Mouse (Mus musculus): ENCODE measurements around the gene Slc22a15. TPM values are rescaled to one million over a fixed set of nuclear protein-coding genes. Genes with fewer than 3 reads are reported as not detected.
"Not testable (repeated sequence)": the region's sequence is repeated elsewhere in the genome, so short reads cannot be mapped to it uniquely, and the experiment has no call there.

Slc22a15 gene
- polyA plus RNA-seq, 1 experiment: 11.6 TPM

DNA sequence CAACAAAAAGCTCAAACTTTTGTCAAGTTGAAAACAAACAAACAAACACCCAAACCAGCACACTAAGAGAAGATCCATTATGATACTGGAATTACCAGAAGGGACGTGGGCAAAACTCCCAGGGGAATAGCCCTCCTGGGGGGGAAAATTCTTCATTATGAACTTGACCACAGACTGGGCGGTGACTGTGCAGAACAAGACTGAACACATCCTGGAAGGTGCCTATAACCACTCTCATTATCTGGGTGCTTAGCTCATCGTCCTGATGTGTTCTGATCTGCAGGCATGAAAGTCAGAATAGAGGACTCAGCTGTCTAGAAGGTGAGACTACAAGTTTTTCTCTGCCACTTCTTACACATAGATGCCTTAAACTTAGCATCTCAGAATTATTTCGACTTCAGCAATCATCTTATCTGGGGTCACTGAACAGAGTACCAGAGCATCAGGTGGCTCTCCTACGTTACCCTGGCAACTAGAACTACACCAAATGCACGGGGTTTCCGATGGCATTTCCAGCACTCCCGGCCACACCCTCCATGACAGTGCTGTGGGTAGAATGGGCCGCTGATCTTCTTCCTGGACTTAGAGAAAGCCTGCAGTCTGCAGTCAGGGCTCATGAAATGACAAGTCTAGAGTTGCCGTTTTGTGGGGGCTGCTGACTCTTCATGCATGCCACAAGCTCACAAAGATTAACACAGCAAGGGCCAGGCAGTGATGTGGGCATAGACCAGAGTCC, 94.2 kb downstream of the Slc22a15 start:
- Histone ChIP-seq H3K4me1 (ENCODE audit: control insufficient read depth, insufficient read depth, low read length) (no peaks in the 10 kb centered on the region), H3K4me3 (replicated peaks; ENCODE audit: extremely low read depth, low read depth, low read length) (no peak overlapping the region)
- no peak for DNase-seq
- 75% methylated on average over 10 of the region's 10 CpGs for WGBS
- no peak for TF ChIP-seq CTCF (IDR thresholded peaks at IDR 0.05; ENCODE audit: insufficient read depth, low read length)
- no peak for TF ChIP-seq POLR2A (IDR thresholded peaks at IDR 0.05; ENCODE audit: borderline replicate concordance, extremely low read depth, low read depth, low read length)

DNA sequence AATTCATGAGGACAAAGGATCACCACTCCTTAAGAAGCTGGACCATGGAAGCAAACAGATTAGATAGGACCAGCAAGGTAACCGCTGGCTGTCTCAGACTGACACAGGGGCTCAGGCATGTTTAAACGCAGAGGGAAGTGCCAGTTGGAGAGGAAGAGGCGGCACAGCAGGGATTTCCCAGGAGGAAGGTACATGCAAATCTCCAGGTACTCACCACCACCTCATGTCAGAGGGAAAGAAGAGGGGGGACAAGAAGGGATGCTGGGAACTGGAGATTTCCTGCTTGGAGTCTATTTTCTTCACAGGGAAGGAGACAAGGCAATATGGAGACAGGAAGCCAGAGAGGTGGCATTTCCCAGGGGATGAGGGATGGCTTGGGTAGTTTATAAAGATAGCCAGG, 95.7 kb downstream of the Slc22a15 start:
- no peak for DNase-seq
- H3K4me3 ChIP-seq (replicated peaks; ENCODE audit: extremely low read depth, low read depth, low read length): no peak overlapping the region
- 50% methylated on average over 3 of the region's 3 CpGs for WGBS
- TF ChIP-seq CTCF (IDR thresholded peaks at IDR 0.05; ENCODE audit: insufficient read depth, low read length): no peak
- no peak for TF ChIP-seq POLR2A (IDR thresholded peaks at IDR 0.05; ENCODE audit: borderline replicate concordance, extremely low read depth, low read depth, low read length)
- no peaks in the 10 kb centered on the region for H3K4me1 ChIP-seq (ENCODE audit: control insufficient read depth, insufficient read depth, low read length)

DNA sequence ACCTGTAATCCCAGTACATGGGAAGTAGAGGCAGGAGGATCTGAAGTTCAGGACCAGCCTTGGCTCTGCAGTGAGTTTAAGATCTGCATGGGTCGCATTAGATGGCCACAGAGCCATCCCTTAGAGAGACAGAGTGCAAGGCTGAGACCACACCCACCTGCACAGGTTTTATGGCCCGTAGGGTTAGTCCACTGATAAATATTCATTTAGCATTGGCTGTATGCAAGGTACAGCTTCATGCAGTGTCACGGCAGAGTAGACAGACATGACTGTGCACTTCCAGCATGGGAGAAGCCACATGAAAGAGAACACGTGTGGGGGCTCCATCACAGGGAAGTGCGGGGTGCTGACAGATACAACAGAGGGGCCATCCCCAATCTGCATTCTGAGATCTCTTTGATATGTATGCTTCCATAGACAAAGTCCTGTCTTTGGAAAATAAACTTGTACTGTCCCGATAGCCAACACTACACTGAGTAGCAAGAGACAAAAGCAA, 97.0 kb downstream of the Slc22a15 start:
- DNase-seq: no peak
- WGBS: 79% methylated on average over 6 of the region's 6 CpGs
- Histone ChIP-seq H3K4me3 (replicated peaks; ENCODE audit: extremely low read depth, low read depth, low read length) (no peak overlapping the region), H3K4me1 (ENCODE audit: control insufficient read depth, insufficient read depth, low read length) (no peaks in the 10 kb centered on the region)
- TF ChIP-seq CTCF (IDR thresholded peaks at IDR 0.05; ENCODE audit: insufficient read depth, low read length) (no peak), POLR2A (IDR thresholded peaks at IDR 0.05; ENCODE audit: borderline replicate concordance, extremely low read depth, low read depth, low read length) (no peak)

DNA sequence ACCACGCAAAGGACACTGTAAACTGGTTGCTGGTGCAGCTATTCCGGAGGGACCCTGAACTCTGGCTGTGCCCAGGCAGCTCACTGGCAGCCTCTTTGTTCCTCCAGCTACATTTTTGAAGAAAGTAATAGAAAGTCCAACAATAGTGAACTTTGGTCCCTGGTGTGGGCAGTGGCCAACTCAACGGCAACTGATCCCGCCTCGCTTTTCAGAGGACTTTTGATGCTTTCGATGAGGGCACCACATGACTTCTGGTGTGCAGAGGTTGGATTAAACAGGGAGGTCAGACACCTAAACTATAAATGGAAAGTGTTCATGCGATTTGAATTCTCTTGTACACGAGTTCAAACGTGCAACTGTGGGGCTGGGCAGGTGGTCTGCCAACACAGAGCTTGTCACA, 99.9 kb downstream of the Slc22a15 start:
- Histone ChIP-seq H3K4me3 (replicated peaks; ENCODE audit: extremely low read depth, low read depth, low read length) (no peak overlapping the region), H3K4me1 (ENCODE audit: control insufficient read depth, insufficient read depth, low read length) (no peaks in the 10 kb centered on the region)
- 83% methylated on average over 9 of the region's 9 CpGs for WGBS
- no peak for TF ChIP-seq POLR2A (IDR thresholded peaks at IDR 0.05; ENCODE audit: borderline replicate concordance, extremely low read depth, low read depth, low read length)
- TF ChIP-seq CTCF (IDR thresholded peaks at IDR 0.05; ENCODE audit: insufficient read depth, low read length): no peak
- DNase-seq: no peak

DNA sequence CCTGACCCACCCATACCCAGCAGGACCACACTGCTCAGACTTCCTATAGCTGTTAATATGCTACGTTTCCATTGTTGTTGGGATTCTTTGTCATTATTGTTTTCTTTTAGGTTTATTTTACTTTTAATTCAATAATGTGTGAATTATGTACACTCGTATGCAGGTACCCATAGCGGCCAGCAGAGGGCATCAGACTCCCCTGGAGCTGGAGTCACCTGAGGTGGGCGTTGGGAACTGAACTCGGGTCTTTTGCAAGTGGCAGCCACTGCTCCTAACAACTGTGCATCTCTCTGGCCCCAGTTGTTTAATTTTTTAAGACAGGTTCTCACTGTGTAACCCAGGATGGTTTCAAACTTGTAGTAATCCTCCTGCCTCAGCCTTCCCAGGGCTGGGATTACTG, 102.2 kb downstream of the Slc22a15 start:
- no peaks in the 10 kb centered on the region for H3K4me1 ChIP-seq (ENCODE audit: control insufficient read depth, insufficient read depth, low read length)
- no peak for TF ChIP-seq POLR2A (IDR thresholded peaks at IDR 0.05; ENCODE audit: borderline replicate concordance, extremely low read depth, low read depth, low read length)
- TF ChIP-seq CTCF (IDR thresholded peaks at IDR 0.05; ENCODE audit: insufficient read depth, low read length): 0 out of 2 replicates have a peak, but pooled peaks have one; percentile 3
- no peak for DNase-seq
- WGBS: 74% methylated on average over 5 of the region's 5 CpGs
- no peak overlapping the region for H3K4me3 ChIP-seq (replicated peaks; ENCODE audit: extremely low read depth, low read depth, low read length)

DNA sequence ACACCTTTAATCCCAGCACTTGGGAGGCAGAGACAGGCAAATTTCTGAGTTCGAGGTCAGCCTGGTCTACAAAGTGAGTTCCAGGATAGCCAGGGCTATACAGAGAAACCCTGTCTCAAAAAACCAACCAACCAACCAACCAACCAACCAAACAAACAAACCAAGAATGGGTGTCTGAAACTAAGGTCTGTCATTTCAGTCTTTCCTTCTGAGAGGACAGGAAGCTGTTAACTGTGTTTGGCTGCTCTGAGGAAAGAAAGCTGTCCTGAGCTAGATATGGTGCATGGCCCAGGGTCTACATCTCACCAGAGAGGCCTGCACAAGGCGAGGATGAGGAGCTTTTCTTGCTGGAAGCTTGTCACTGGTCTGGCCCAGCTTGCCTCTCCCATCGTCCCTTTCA, 103.5 kb downstream of the Slc22a15 start:
- WGBS: 84% methylated on average over 3 of the region's 3 CpGs
- DNase-seq; H3K4me1 ChIP-seq (ENCODE audit: control insufficient read depth, insufficient read depth, low read length); H3K4me3 ChIP-seq (replicated peaks; ENCODE audit: extremely low read depth, low read depth, low read length): not testable (repeated sequence)

DNA sequence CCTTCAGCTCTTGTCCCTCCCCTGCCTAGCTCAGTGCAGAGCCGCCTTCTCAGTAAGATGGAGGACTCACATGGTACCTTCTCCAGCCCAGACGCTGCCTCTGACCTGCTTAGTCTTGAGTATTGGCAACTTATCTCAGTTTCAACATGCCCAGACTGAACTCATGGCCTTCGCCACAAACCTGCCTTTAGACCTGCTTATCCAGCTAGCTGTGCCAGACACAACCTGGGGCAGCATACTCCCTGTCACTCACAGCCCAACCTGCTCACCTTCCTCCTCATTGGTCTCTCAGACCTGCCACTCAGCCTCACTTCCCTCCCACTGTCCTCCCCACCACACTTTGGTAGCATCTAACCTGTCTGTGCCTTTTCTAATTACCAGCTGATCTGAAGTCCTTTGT, 108.2 kb downstream of the Slc22a15 start:
- TF ChIP-seq CTCF (IDR thresholded peaks at IDR 0.05; ENCODE audit: insufficient read depth, low read length) (no peak), POLR2A (IDR thresholded peaks at IDR 0.05; ENCODE audit: borderline replicate concordance, extremely low read depth, low read depth, low read length) (no peak)
- Histone ChIP-seq H3K4me1 (ENCODE audit: control insufficient read depth, insufficient read depth, low read length) (no peaks in the 10 kb centered on the region), H3K4me3 (replicated peaks; ENCODE audit: extremely low read depth, low read depth, low read length) (no peak overlapping the region)
- WGBS: 86% methylated on average over 3 of the region's 3 CpGs
- DNase-seq: no peak

DNA sequence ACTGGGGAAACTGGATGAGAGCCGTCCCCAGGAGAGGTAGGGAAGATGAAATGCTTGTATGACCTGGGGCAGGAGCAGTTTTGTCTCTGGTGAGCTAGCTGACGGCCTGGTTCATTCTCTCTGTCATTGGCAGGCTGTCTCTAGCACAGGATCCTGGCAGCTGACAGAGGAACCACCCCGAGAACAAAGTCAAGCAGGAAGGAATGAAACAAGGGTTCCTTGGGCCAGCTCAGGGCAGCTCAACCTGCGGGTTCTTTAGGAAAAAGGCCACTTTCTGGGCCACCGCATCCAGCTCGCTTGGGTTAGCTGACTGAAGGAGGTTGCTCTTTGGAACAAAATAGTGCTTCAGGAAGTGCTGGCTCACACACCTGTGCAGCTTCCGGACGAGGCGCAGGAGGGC, 109.5 kb downstream of the Slc22a15 start:
- Histone ChIP-seq H3K4me1 (ENCODE audit: control insufficient read depth, insufficient read depth, low read length) (no peaks in the 10 kb centered on the region), H3K4me3 (replicated peaks; ENCODE audit: extremely low read depth, low read depth, low read length) (no peak overlapping the region)
- DNase-seq: no peak
- TF ChIP-seq POLR2A (IDR thresholded peaks at IDR 0.05; ENCODE audit: borderline replicate concordance, extremely low read depth, low read depth, low read length): no peak
- 80% methylated on average over 9 of the region's 9 CpGs for WGBS

DNA sequence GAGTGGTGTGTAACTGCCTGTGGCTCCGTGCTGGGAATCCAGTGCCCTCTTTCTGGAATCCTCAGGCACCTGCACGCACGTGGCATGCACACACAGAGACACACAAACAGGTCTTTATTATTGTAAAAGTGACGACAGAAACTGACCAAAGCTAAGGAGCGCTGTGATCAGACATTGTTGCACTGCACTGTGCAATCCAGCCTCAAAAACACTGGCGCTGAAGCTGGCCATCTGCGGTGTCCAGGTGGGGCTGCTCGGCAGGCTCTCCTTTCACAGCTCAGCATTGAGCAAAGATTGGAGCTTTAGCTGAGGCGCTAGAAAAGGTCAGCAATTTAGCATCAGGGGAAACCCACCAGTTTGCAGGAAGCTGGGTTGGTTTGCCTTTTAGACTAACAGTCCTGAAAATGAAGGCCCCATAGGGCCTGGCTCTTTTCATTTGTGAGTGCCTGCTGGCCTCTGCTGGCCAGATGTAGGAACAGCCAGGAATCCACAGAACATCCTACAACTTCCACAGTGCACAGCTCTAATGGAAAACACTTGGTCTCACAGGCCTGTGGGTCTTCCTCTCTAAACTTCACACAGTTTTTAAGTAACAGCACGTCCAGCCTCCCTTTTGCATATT, 111.8 kb downstream of the Slc22a15 start:
- WGBS: 67% methylated on average over 10 of the region's 10 CpGs
- H3K4me1 ChIP-seq (ENCODE audit: control insufficient read depth, insufficient read depth, low read length): peaks cover 3% of the 10 kb centered on the region; the same call in 1 of the 2 replicates
- H3K4me3 ChIP-seq (replicated peaks; ENCODE audit: extremely low read depth, low read depth, low read length): no peak overlapping the region
- TF ChIP-seq CTCF (IDR thresholded peaks at IDR 0.05; ENCODE audit: insufficient read depth, low read length) (peak; percentile 90), POLR2A (IDR thresholded peaks at IDR 0.05; ENCODE audit: borderline replicate concordance, extremely low read depth, low read depth, low read length) (no peak)
- peak; percentile 63 for DNase-seq

DNA sequence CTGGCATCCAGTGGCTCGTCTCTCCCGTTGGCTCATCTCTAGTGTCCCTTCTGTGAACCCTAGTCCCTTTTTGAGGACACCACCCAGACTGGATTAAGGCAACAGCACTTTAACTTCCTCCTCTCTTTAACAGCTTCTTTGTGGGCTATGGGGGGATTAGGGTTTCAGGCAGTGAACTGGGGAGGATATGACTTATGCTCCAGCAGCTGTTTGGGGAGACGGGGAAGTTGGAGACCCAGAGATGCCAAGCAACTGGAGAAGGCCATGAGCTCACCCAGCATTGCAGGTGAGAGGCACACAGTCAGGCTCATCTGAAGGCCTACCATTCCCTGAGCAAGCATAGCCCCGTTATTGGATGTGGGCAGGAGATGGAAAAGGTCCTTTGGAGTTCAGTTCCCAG, 112.3 kb downstream of the Slc22a15 start:
- TF ChIP-seq POLR2A (IDR thresholded peaks at IDR 0.05; ENCODE audit: borderline replicate concordance, extremely low read depth, low read depth, low read length): no peak
- TF ChIP-seq CTCF (IDR thresholded peaks at IDR 0.05; ENCODE audit: insufficient read depth, low read length): no peak
- peaks cover 7% of the 10 kb centered on the region; the same call in 1 of the 2 replicates for H3K4me1 ChIP-seq (ENCODE audit: control insufficient read depth, insufficient read depth, low read length)
- no peak overlapping the region for H3K4me3 ChIP-seq (replicated peaks; ENCODE audit: extremely low read depth, low read depth, low read length)
- WGBS: 66% methylated on average over 4 of the region's 4 CpGs
- no peak for DNase-seq
